Mouse (Mus musculus): Measurements from ENCODE around the gene Zbtb45.

GRCm38 (mm10) chr7:12977682-12978389 is 32.0 kb downstream of the Zbtb45 start, which contains the start of gene Zfp446:
- TF ChIP-seq CTCF (conservative IDR thresholded peaks at IDR 0.05; ENCODE audit: low read length) (no peak), POU5F1 (IDR thresholded peaks at IDR 0.05; ENCODE audit: borderline replicate concordance, low read length) (no peak), NANOG (IDR thresholded peaks at IDR 0.05; ENCODE audit: borderline replicate concordance, low read length) (no peak)

All from E14TG2a.4 (cell line).